ENCODE assay signal across 21 mouse cellular contexts in the genomic region with DNA sequence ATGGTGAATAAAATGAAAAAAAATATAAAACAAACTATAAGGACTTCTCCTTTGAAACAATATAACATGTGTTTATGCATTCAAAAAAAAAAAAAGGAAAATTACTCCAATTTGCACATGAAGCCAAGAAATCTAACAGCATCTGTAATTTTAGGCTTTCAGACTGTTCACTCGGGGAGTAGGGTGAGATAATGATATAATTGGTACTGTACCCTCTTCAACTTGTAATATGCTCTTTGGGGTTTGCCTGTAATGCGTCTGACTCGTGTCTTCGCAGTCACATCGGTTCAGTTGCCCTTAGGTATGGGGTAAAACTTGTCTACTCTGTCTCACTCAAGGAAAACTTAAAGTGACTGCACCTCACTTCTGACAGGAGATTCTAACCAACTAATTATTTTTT.
DNase-seq lines count a peak whose midpoint lies in the region; ATAC-seq lines count a peak whose summit lies in the region.
"Had no signal": no experiment of that assay in that cellular context is flagged by ENCODE, and none has a peak within 500 bp of the region (broad histone marks: within the 10 kb centered on the region; RNA-seq: fewer than 3 reads in every experiment).

No protein-coding gene starts in this region.

- H3K9me3 ChIP-seq in forebrain, embryonic 13.5 days (replicated peaks) = no peaks in the 10 kb centered on the region
- H3K9me3 ChIP-seq in forebrain, embryonic 11.5 days (ENCODE audit: control insufficient read depth, low read length) = no peaks in the 10 kb centered on the region
- H3K9me3 ChIP-seq in forebrain, embryonic 15.5 days = no peaks in the 10 kb centered on the region
- H3K9me3 ChIP-seq in forebrain, embryonic 12.5 days = no peaks in the 10 kb centered on the region
- no peaks in the 10 kb centered on the region for H3K9me3 ChIP-seq in forebrain, embryonic 16.5 days (ENCODE audit: control insufficient read depth, low read length)
- no peaks in the 10 kb centered on the region for H3K9me3 ChIP-seq in intestine, embryonic 15.5 days
- H3K9me3 ChIP-seq: embryonic facial prominence, embryonic 10.5 days; embryonic facial prominence, embryonic 12.5 days; G1E had no signal

- no peak overlapping the region for H3K4me3 ChIP-seq in forebrain, embryonic 13.5 days
- H3K4me3 ChIP-seq in forebrain, embryonic 11.5 days (ENCODE audit: low read depth, low read length) = no peak overlapping the region
- no peak overlapping the region for H3K4me3 ChIP-seq in forebrain, embryonic 15.5 days
- H3K4me3 ChIP-seq in forebrain, embryonic 12.5 days (replicated peaks) = no peak overlapping the region
- H3K4me3 ChIP-seq in forebrain, embryonic 16.5 days (replicated peaks; ENCODE audit: low read length) = no peak overlapping the region
- no peak overlapping the region for H3K4me3 ChIP-seq in intestine, embryonic 15.5 days (replicated peaks)
- H3K4me3 ChIP-seq: embryonic facial prominence, embryonic 10.5 days; embryonic facial prominence, embryonic 12.5 days had no signal

- no peak overlapping the region for H3K4me2 ChIP-seq in forebrain, embryonic 13.5 days
- no peak overlapping the region for H3K4me2 ChIP-seq in forebrain, embryonic 11.5 days (ENCODE audit: low read depth, low read length, severe bottlenecking)
- H3K4me2 ChIP-seq in forebrain, embryonic 15.5 days (replicated peaks) = no peak overlapping the region
- H3K4me2 ChIP-seq in forebrain, embryonic 12.5 days = no peak overlapping the region
- H3K4me2 ChIP-seq in forebrain, embryonic 16.5 days (ENCODE audit: low read length) = no peak overlapping the region
- no peak overlapping the region for H3K4me2 ChIP-seq in intestine, embryonic 15.5 days (replicated peaks)
- H3K4me2 ChIP-seq: embryonic facial prominence, embryonic 12.5 days had no signal

- ATAC-seq in forebrain, embryonic 13.5 days = peak; percentile 76
- no peak for ATAC-seq in forebrain, embryonic 11.5 days (replicated peaks; ENCODE audit: low FRiP score)
- ATAC-seq in forebrain, embryonic 15.5 days (replicated peaks) = peak; percentile 65
- no peak for ATAC-seq in forebrain, embryonic 12.5 days (ENCODE audit: low FRiP score)
- ATAC-seq in forebrain, embryonic 16.5 days = peak; percentile 78
- no peak for ATAC-seq in intestine, embryonic 15.5 days
- ATAC-seq: CD4-positive, CD25-positive, alpha-beta regulatory T cell, adult 4 months had no signal

- H3K9ac ChIP-seq in forebrain, embryonic 13.5 days = no peak overlapping the region
- H3K9ac ChIP-seq in forebrain, embryonic 11.5 days (ENCODE audit: low read length) = no peak overlapping the region
- no peak overlapping the region for H3K9ac ChIP-seq in forebrain, embryonic 15.5 days (replicated peaks)
- H3K9ac ChIP-seq in forebrain, embryonic 12.5 days = no peak overlapping the region
- no peak overlapping the region for H3K9ac ChIP-seq in forebrain, embryonic 16.5 days (replicated peaks; ENCODE audit: low read depth, low read length)
- no peak overlapping the region for H3K9ac ChIP-seq in intestine, embryonic 15.5 days
- H3K9ac ChIP-seq: embryonic facial prominence, embryonic 12.5 days had no signal

- H3K27me3 ChIP-seq in forebrain, embryonic 13.5 days = no peaks in the 10 kb centered on the region
- H3K27me3 ChIP-seq in forebrain, embryonic 11.5 days (ENCODE audit: control insufficient read depth, insufficient read depth, low read length) = no peaks in the 10 kb centered on the region
- H3K27me3 ChIP-seq in forebrain, embryonic 15.5 days = no peaks in the 10 kb centered on the region
- H3K27me3 ChIP-seq in forebrain, embryonic 12.5 days = no peaks in the 10 kb centered on the region
- H3K27me3 ChIP-seq in forebrain, embryonic 16.5 days (replicated peaks; ENCODE audit: control insufficient read depth, insufficient read depth, low read length) = no peaks in the 10 kb centered on the region
- H3K27me3 ChIP-seq in intestine, embryonic 15.5 days (replicated peaks) = no peaks in the 10 kb centered on the region
- H3K27me3 ChIP-seq: CH12.LX; embryonic facial prominence, embryonic 12.5 days had no signal

- H3K36me3 ChIP-seq in forebrain, embryonic 13.5 days (ENCODE audit: poor library complexity, severe bottlenecking) = no peaks in the 10 kb centered on the region
- H3K36me3 ChIP-seq in forebrain, embryonic 11.5 days (ENCODE audit: control insufficient read depth, insufficient read depth, low read length) = no peaks in the 10 kb centered on the region
- H3K36me3 ChIP-seq in forebrain, embryonic 15.5 days = no peaks in the 10 kb centered on the region
- no peaks in the 10 kb centered on the region for H3K36me3 ChIP-seq in forebrain, embryonic 12.5 days (replicated peaks)
- H3K36me3 ChIP-seq in forebrain, embryonic 16.5 days (ENCODE audit: control insufficient read depth, insufficient read depth) = no peaks in the 10 kb centered on the region
- H3K36me3 ChIP-seq in intestine, embryonic 15.5 days = no peaks in the 10 kb centered on the region
- H3K36me3 ChIP-seq: embryonic facial prominence, embryonic 10.5 days; embryonic facial prominence, embryonic 12.5 days; G1E had no signal

- 71% methylated on average over 5 of the region's 5 CpGs for WGBS in forebrain, embryonic 13.5 days
- WGBS in forebrain, embryonic 11.5 days = 82% methylated on average over 5 of the region's 5 CpGs
- 57% methylated on average over 5 of the region's 5 CpGs for WGBS in forebrain, embryonic 15.5 days
- 70% methylated on average over 5 of the region's 5 CpGs for WGBS in forebrain, embryonic 12.5 days
- WGBS in forebrain, embryonic 16.5 days = 57% methylated on average over 5 of the region's 5 CpGs
- 88% methylated on average over 5 of the region's 5 CpGs for WGBS in intestine, embryonic 15.5 days

- no peak for DNase-seq in forebrain, embryonic 11.5 days (ENCODE audit: low spot score)
- DNase-seq in cerebellum, postnatal 10 days = no peak
- DNase-seq: adrenal gland, adult 2 months; adrenal gland, postnatal 10 days; adrenal gland, postnatal 25 days; B cell, adult 2 months; cerebellum, adult 11 months; cerebellum, adult 18-20 months; cerebellum, adult 8-10 months; cerebellum, adult 9-11 months; cerebellum, postnatal 25 days had no signal

- peaks cover 17% of the 10 kb centered on the region for H3K4me1 ChIP-seq in forebrain, embryonic 13.5 days
- 0 out of 2 replicates have a peak, but pooled peaks cover 3% of the 10 kb centered on the region for H3K4me1 ChIP-seq in forebrain, embryonic 11.5 days (replicated peaks; ENCODE audit: control insufficient read depth, insufficient read depth, low read length)
- peaks cover 16% of the 10 kb centered on the region for H3K4me1 ChIP-seq in forebrain, embryonic 15.5 days
- H3K4me1 ChIP-seq in forebrain, embryonic 12.5 days = peaks cover 2% of the 10 kb centered on the region; the same call in 1 of the 2 replicates
- H3K4me1 ChIP-seq in forebrain, embryonic 16.5 days (replicated peaks; ENCODE audit: control insufficient read depth, insufficient read depth, low read length) = peaks cover 14% of the 10 kb centered on the region
- no peaks in the 10 kb centered on the region for H3K4me1 ChIP-seq in intestine, embryonic 15.5 days (replicated peaks)
- H3K4me1 ChIP-seq: embryonic facial prominence, embryonic 10.5 days; embryonic facial prominence, embryonic 12.5 days had no signal

- no peak overlapping the region for H3K27ac ChIP-seq in forebrain, embryonic 13.5 days
- no peak overlapping the region for H3K27ac ChIP-seq in forebrain, embryonic 11.5 days (ENCODE audit: low read depth, low read length)
- H3K27ac ChIP-seq in forebrain, embryonic 15.5 days (replicated peaks) = peak overlapping the region; percentile 57; the same call in 1 of the 2 replicates
- H3K27ac ChIP-seq in forebrain, embryonic 12.5 days = no peak overlapping the region
- no peak overlapping the region for H3K27ac ChIP-seq in forebrain, embryonic 16.5 days (ENCODE audit: low read length)
- H3K27ac ChIP-seq in intestine, embryonic 15.5 days = no peak overlapping the region
- H3K27ac ChIP-seq: embryonic facial prominence, embryonic 10.5 days; embryonic facial prominence, embryonic 12.5 days had no signal

Comparison
In these comparisons a context has a peak if more than half of its experiments do, and no peak if none do; other contexts are left out.
1. ATAC-seq: peak in forebrain, embryonic 13.5 days (single experiment), forebrain, embryonic 15.5 days (single experiment) and forebrain, embryonic 16.5 days (single experiment); none in forebrain, embryonic 11.5 days (single experiment), forebrain, embryonic 12.5 days (single experiment) and intestine, embryonic 15.5 days (single experiment).